Mouse (Mus musculus): ENCODE data around the gene Casz1.

Casz1 gene

DNA sequence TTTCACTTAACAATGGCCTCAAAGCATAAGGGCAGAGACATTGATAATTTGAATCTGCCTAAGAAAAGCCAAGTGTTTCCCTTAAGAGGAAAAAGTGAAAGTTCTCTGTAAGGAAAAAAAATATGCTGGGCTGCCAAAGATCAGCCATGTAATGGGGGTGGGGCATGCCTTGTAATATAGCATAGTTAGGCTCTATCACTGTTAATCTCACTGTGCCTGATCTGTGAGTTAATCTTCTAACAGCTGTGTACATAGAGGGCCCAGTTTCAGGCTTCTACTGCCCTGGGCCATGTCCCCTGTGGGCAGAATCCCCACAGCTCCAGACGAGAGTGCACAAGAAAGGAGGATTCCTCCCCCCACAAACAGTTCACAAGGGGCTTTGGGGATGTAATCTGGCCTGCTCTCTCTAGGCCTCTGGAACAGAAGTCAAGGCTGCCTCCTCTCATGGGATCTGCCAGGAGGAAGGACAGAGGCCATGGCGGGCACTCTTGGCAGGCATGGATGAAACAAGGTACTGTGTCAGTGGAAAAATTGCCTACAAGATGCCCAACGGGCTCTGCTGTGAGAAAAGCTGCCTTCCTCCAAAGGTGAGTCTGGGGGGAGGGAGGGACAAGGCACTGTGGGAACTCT, 167.5 kb downstream of the Casz1 start:
- DNase-seq (ENCODE audit: low spot score) = no peak

DNA sequence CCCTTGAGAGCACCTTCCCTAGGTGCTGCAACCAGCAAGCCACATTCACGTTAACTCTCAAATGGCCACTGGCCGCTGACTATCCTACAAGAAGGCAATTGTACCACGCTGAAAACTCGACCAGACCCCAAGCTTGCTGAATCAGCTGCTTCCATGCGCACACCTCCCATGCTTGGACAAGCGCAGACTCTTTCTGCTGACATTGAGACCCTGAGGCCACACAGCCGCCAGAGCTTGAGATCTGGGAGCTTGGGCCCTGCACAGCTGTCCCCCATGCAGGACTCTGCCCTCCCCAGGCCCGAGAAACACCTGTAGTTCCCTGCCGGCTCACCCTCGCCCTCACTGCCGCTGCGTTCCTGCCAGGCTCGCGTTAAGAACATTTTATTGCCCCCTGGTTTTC, 168.5 kb downstream of the Casz1 start:
- DNase-seq (ENCODE audit: low spot score) = no peak

DNA sequence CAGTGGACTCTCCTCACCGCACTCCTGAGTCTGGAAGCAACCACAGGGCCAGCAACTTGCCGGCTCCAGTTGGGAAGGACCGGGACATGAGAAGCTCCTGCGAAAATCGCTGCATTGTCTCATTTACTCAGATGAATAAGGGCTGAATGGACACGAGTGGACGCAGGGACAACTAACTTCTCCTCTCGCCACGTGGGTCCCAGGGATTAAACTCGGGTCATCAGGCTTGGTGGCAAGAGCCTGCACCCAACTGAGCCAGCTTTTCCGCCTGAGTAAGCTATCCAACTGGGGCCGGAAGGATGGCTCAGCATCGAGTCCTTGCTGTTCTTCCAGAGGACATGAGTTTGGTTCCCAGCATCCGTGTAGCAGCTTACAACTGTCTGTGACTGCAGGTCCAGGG, 169.2 kb downstream of the Casz1 start:
- no peak for DNase-seq (ENCODE audit: low spot score)

DNA sequence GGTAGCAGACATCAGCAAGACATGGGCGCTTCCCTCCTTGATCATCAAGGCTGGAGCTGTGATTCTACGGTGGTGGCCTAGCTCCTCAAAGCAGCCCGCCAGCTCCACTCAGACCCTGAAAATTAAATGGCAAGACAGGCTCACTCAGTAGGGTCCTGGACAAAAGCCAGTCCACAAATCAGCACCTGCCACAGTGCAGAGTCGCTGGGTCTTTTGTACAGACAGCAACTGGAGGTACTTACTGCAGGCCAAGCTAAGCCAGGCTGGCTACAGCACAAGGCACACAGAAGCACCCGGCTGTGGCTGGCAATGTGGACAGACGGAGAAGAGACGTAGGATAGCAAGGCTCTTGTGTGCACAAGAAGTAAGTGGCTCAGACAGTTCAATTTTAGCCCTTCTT, 170.6 kb downstream of the Casz1 start:
- DNase-seq (ENCODE audit: low spot score) = no peak

DNA sequence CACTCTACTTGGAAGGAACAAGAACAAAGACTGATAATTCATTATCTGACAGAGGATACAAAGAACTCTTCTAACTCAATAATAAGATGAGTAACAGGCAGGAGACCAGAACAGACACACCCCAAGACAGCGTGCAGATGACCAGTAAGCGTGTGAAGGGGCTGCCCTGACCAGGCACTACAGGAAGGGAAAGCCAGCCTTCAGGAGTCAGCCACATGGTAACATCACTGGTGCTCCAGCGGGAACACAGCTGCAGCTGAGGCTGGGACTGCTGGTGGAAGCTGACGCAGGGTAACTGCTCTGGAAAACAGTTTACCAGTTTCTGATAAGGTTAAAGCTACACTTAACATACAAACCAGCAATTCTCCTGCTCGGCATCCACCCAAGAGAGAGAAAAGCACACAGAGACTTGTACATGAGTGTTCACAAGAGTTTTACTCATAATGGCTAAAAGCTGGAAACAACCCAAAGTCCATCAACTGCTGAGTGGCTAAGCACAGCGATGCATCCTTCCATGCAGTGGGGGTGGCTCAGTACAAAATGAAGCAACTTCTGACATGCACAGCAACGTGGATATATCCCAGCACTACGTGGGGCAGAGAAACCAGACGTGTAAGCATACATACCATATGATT, 174.1 kb downstream of the Casz1 start:
- DNase-seq (ENCODE audit: low spot score) = no peak

DNA sequence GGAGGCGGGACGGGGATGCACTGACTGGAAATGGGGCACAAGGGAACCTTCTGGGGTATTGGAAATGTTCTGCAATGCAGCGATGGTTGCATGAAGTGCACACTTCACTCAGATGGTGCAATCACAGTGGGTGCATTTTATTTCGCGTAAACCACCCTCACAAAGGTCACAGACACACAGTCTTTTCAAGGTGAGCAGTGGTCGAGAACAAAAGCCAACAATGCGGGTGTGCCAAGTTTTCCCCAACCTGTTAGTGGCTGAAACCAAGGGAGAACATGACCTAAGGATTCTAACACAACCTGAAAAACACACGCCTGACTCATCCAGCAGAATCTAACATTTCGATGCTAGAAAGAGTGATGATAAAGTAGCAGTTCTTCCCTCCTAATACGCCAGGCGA, 174.7 kb downstream of the Casz1 start:
- no peak for DNase-seq (ENCODE audit: low spot score)

DNA sequence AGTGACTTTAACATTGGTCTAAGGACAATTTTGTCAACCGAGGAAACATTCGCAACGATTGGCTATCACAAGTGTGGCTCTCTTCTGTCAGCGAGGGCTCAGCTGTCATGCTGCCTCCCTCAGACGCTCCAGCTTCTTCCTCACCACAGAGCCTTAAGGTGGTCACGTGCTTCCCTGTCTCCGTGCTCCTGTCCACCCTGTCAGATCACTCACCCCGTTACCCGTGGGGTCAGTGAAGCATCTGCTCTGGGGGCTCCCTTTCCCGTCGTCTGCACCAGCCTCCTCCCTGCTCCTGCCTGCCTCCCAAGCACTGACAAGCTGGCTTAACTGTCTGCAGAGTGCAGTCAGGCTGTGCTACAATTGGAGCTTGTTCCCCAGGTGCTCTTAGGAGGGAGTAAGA, 175.6 kb downstream of the Casz1 start:
- no peak for DNase-seq (ENCODE audit: low spot score)

DNA sequence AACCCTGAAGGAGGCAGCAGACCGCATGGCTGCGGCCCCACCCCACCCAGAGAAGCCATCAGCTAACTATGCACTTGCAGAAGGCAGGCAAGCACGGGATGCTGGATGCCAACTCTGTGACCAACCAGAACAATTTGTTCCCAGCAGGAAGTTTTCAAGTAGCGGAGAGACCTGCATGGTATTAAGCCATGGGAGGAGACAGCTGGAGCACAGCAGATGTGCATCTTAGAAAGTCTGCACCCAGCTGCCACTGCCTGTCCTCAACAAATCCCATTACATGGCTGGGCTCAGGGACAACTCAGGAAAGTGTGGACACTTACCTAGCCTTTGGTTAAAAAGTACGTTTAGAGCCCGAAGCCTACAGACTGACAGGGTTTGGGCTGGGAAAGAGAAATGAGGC, 178.0 kb downstream of the Casz1 start:
- no peak for DNase-seq (ENCODE audit: low spot score)

DNA sequence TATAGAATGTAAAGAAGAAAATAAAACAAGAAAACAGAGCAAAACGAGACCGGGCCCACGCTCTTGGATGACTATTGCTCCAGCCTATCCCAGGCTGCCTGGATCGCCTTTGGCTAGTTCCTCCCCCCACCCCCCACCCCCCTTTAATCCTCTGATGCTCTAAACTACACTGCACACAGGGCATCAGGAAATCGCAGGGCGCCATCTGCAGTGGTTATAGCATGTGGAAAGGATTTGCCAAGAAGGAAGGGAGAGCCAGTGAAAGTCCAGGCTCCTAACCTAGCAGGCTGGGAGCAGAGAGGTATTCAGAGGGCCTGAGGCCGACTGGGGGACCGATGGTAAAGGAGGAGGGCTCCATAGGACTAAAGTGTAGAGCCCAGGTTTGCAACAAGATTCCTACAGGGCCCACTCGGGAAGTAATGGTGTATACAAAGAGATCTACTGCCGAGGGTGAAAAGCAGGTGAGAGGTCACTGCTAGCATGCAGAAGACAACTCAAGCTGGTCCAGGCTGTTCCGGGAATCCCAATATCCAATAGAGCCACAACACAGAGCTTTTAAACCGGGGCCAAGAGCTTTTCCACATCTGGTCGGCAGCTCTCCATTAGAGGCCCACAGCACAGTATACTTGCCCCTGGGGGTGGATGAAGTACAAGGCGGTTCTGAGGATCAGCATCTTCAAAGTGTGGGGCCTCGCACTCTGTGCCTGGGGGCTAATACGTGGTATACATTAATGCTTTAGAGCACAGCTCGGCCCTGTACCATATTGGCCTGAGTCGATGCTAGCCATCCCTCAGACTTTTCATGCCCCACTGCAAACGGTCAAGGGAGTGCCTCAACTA, 180.7 kb downstream of the Casz1 start:
- no peak for DNase-seq (ENCODE audit: low spot score)

DNA sequence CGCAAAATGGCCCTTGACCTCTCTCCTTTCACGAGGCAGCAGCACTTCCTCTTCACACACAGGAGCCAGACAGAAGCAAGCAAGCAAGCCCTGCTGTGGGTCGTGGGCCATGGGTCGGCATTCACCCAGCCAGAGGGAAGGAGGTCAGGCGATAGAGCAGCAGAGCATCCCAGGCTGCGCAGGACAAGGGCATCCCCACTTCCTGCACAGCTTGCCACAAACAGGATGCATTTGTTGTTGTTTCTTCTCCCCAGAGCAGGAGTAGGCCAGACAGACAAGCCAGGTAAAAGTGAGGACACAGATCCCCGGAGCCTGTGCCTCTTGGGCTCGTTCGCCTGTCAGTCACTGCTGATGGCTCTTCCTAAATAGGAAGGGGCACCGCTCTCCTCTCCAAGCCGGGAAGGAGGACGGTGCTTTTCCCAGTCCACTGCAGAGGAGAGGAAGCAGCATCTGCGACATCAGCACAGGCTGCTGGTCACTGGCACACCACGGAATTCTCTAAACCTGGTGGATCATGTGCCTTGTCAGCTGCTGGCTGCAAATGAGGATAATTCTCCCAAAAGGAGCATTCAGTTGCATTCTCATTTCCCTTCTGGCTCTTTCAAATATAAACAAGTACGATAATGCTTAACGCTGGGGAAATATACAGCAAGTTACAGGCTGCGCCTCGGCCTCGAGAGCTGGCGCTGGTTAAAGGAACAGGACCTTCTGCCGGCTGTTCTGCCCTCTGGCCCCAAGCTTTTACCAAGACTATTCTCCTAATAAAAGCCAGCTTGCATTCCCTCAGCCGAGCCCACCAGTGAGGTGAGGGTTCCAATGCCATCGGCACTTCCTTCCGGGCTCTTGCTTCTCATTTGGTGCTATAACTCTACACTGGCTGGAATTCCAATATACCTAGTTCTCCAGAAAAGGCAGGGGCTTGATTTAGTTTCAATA, 181.6 kb downstream of the Casz1 start:
- no peak for DNase-seq (ENCODE audit: low spot score)

DNA sequence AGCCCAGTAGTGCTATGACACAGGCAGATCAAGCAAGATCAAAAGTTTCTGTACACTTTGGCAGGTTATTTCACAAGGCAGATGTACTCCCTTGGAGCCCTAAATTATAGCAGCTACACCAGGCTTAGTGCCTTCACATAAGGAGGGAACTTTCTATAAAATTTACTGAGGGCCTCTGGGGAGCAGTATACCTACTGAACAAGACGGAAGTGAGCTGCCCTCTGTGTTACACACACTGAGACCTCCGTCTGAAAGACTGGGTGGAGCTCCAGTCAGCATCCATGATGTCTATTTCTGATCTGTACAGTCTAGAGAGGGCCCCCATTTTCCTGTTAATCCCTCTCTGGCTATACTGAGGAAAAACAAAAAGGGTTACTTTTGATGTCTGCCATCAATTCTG, 185.8 kb downstream of the Casz1 start:
- DNase-seq (ENCODE audit: low spot score) = no peak

DNA sequence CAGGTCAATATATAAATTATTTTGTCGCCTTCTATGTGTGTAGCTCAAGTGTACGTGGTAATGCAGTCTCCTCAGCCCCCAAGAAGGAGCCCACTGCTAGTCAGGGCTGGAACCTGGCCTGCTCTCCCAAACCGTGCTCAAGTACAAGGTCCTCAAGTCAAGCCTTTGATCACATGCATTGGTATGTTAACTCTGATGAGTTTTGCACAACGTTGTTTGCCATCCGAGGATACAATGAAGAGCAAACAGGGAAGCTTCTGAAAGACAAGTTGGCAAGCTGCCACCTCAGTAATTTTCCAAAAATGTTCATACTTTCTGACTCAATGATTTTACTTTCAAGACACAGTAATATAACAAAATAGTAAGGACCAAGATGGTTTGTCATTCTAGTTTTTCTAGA, 189.7 kb downstream of the Casz1 start:
- no peak for DNase-seq (ENCODE audit: low spot score)

DNA sequence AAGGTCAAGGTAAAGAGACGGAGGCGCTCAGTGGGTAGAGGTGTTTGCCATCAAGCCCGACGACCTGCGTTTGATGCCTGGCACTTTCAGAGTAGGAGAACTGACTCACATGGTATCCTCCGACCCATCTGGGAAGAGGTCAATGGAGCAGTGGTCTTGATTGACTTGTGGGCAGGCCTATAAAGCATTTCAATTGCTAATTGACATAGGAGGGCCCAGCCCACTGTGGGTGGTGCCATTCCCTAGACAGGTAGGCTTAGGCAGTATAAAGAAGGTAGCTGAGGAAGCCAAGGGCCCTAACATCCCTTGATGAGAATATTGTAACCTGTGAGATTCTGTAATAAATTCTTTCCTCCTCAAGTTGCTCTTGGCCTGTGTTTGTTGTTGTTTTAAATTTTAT, 196.5 kb downstream of the Casz1 start:
- DNase-seq (ENCODE audit: low spot score) = no peak

DNA sequence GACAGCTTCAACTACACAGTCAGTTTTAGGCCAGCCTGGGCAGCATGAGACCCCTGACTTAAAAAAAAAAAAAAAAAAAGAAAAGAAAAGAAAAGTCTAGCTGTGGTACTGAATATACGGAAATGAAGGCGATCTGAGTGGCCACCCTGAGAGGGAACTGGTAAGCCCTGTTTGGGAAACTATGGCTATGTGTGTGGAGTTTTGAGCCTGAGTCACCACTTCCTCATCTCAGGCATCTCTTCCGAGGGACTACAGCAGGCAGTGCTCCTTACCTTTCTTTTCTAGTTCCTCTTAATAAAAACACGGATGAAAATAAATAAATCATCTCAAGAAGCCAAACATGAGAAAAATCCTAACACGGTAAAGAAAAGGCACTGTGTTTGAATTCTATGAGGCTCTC, 197.3 kb downstream of the Casz1 start:
- DNase-seq (ENCODE audit: low spot score) = no peak

DNA sequence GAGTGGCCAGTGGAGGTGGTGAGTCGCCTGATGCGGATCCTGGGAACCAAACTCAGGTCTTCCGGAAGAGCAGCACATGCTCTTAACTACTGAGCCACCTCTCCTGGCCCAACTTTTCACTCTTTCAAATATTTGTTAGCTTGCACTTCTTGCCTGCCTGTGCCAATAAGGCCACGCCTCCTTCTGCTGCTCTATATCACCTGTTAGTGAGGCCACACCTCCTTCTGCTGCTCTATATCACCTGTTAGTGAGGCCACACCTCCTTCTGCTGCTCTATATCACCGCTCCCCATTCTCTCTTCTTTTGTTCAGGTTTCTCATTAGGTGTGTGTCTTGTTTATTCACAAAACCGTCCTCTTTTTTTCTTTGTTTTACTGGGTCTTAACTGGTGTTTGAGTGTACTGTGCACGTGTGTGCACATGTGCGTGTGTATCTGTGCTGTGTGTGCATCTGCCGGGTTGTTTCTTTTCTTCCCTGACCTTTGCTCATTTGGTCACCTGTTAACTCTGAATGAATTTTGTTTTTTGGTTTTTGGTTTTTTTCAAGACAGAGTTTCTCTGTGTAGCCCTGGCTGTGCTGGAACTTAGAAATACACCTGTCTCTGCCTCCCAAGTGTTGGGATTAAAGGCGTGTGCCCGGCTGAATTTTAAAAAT, 198.3 kb downstream of the Casz1 start:
- DNase-seq (ENCODE audit: low spot score) = no peak
